Mouse (Mus musculus) heart, adult 2 months (tissue): Measurements from ENCODE around the gene Tmem116.

Experiments
- CTCF ChIP-seq: fragments of 200-600 bp; IDR thresholded peaks from 2 replicates; pipeline ENCODE4 v1.8.1; 2022; ENCODE audit warnings: antibody characterized with exemption, mild to moderate bottlenecking, moderate library complexity
- EP300 ChIP-seq: fragments of 200-500 bp; IDR thresholded peaks from 2 replicates; pipeline ENCODE4 v1.6.1; 2011; ENCODE audit warnings: low read depth, low read length, control low read depth; ENCODE audit not compliant: insufficient read depth
- POLR2A ChIP-seq: fragments of 200-500 bp; IDR thresholded peaks from 2 replicates; pipeline ENCODE4 v1.6.1; 2011; ENCODE audit warnings: mild to moderate bottlenecking, low read depth, low read length, control low read depth; ENCODE audit not compliant: insufficient read depth

DNA sequence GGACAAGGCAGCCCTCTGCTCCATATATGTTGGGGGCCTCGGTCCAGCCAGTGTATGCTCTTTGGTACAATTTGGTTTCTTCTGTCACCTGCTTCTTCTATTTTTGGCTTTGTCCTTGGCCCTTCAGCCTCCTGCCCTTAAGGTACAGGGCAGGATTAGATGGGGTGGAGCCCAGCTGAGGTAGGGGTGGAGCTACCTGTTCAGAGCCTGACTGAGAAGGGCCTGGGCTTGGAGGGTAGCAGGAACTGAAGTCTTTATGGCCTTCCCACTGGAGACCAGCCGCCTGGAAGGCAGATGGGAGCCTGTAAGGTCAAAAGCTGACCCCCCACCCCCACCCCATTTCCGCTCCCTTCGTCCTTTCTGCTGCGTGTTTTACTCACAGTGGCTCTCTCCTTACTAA is 11.3 kb downstream of the Tmem116 start:
- TF ChIP-seq POLR2A (no peak), CTCF (no peak), EP300 (no peak)
